Mouse (Mus musculus) CH12.LX (cell line): ENCODE results near the gene Fv1. TPM values are rescaled to one million over a fixed set of nuclear protein-coding genes. Genes with fewer than 3 reads are reported as not detected.
"Not testable (repeated sequence)": the region's sequence is repeated elsewhere in the genome, so short reads cannot be mapped to it uniquely, and the experiment has no call there.

Experiments
- DNase-seq: peaks from one replicate; pipeline ENCODE4 v3.0.0-alpha.2; 2013; ENCODE audit errors: extremely low read depth
- H3K27ac ChIP-seq: 2 replicates; pipeline ENCODE4 v1.5.1; 2012; ENCODE audit warnings: low read depth, mild to moderate bottlenecking, control low read depth, moderate library complexity; ENCODE audit not compliant: insufficient read depth
- H3K27me3 ChIP-seq: replicated peaks from 2 replicates; pipeline ENCODE3; 2012; ENCODE audit warnings: inconsistent platforms
- H3K36me3 ChIP-seq, 2 experiments: replicated peaks in 1 of 2; 2 replicates each; pipeline versions ENCODE3 to v1.6.1; 2012; ENCODE audit warnings: inconsistent platforms in 1 of 2, low read length in 1 of 2, mild to moderate bottlenecking in 1 of 2, mixed read lengths in 1 of 2, moderate library complexity in 1 of 2; ENCODE audit not compliant: control insufficient read depth in 1 of 2, insufficient read depth in 1 of 2
- H3K4me1 ChIP-seq, 2 experiments: 2 replicates each; pipeline ENCODE4 v1.6.1; 2012; ENCODE audit warnings: inconsistent platforms in 1 of 2, moderate library complexity in 1 of 2; ENCODE audit not compliant: insufficient read depth in 2 of 2, control insufficient read depth in 1 of 2
- H3K4me2 ChIP-seq: 2 replicates; pipeline ENCODE4 v1.6.1; 2012; ENCODE audit warnings: low read depth, mild to moderate bottlenecking, control low read depth; ENCODE audit not compliant: poor library complexity, insufficient read depth, severe bottlenecking
- H3K4me3 ChIP-seq, 3 experiments: fragments of 150-350 bp in 1 of 3; sonication (generic) in 1 of 3; replicated peaks in 1 of 3; 2 replicates each; pipeline versions ENCODE3 to v1.5.1; 2011 to 2012; ENCODE audit warnings: low read depth in 2 of 3, low read length in 2 of 3, mild to moderate bottlenecking in 2 of 3, moderate library complexity in 2 of 3, control low read depth in 1 of 3, improper control_type of control experiment in 1 of 3, inconsistent platforms in 1 of 3, mixed read lengths in 1 of 3; ENCODE audit not compliant: poor library complexity in 1 of 3
- H3K79me2 ChIP-seq: replicated peaks from 2 replicates; pipeline ENCODE4 v1.6.1; 2012; ENCODE audit warnings: mild to moderate bottlenecking, moderate library complexity; ENCODE audit not compliant: control insufficient read depth, poor library complexity, insufficient read depth, severe bottlenecking; ENCODE audit errors: extremely low read depth
- H3K9ac ChIP-seq: 2 replicates; pipeline ENCODE4 v1.6.1; 2012; ENCODE audit warnings: low read depth, mild to moderate bottlenecking, control low read depth, moderate library complexity; ENCODE audit not compliant: insufficient read depth
- H3K9me3 ChIP-seq: replicated peaks from 2 replicates; pipeline ENCODE3; 2012; ENCODE audit warnings: low read length, inconsistent platforms, mixed read lengths
- CHD1 ChIP-seq: IDR thresholded peaks from 2 replicates; pipeline ENCODE4 v1.6.1; 2012; ENCODE audit warnings: low read depth, low read length, improper control_type of control experiment, inconsistent platforms
- CHD2 ChIP-seq: IDR thresholded peaks from 2 replicates; pipeline ENCODE4 v1.6.1; 2011; ENCODE audit warnings: low read length, improper control_type of control experiment
- CTCF ChIP-seq, 2 experiments: IDR thresholded peaks in 1 of 2; conservative IDR thresholded peaks in 1 of 2; 2 replicates each; pipeline ENCODE4 v1.5.1; 2011 to 2012; ENCODE audit warnings: low read depth in 2 of 2, low read length in 2 of 2, improper control_type of control experiment in 1 of 2, inconsistent platforms in 1 of 2, mild to moderate bottlenecking in 1 of 2, moderate library complexity in 1 of 2
- ELF1 ChIP-seq: IDR thresholded peaks from 2 replicates; pipeline ENCODE4 v1.6.1; 2014; ENCODE audit warnings: low read depth, mild to moderate bottlenecking, inconsistent platforms, low read length, improper control_type of control experiment
- EP300 ChIP-seq: IDR thresholded peaks from 2 replicates; pipeline ENCODE4 v1.6.1; 2011; ENCODE audit warnings: low read length, improper control_type of control experiment
- ETS1 ChIP-seq: conservative IDR thresholded peaks from 2 replicates; pipeline ENCODE4 v1.6.1; 2012; ENCODE audit warnings: low read depth, mild to moderate bottlenecking, inconsistent platforms, low read length, improper control_type of control experiment, moderate library complexity
- IRF4 ChIP-seq: IDR thresholded peaks from 2 replicates; pipeline ENCODE4 v1.6.1; 2014; ENCODE audit warnings: low read depth, mild to moderate bottlenecking, inconsistent platforms, low read length, improper control_type of control experiment
- JUND ChIP-seq: conservative IDR thresholded peaks from 2 replicates; pipeline ENCODE4 v1.6.1; 2011; ENCODE audit warnings: low read depth, low read length, improper control_type of control experiment
- KAT2A ChIP-seq: IDR thresholded peaks from 2 replicates; pipeline ENCODE4 v1.6.1; 2012; ENCODE audit warnings: low read length, improper control_type of control experiment, inconsistent platforms; ENCODE audit not compliant: insufficient replicate concordance
- MAZ ChIP-seq: IDR thresholded peaks from 2 replicates; pipeline ENCODE4 v1.6.1; 2012; ENCODE audit warnings: low read depth, mild to moderate bottlenecking, inconsistent platforms, low read length, improper control_type of control experiment, moderate library complexity
- MYC ChIP-seq: IDR thresholded peaks from 2 replicates; pipeline ENCODE4 v1.6.1; 2011; ENCODE audit warnings: low read depth, mild to moderate bottlenecking, improper control_type of control experiment, low read length
- NELFE ChIP-seq: IDR thresholded peaks from 2 replicates; pipeline ENCODE4 v1.6.1; 2011; ENCODE audit warnings: low read depth, low read length, improper control_type of control experiment
- POLR2A ChIP-seq: IDR thresholded peaks from 2 replicates; pipeline ENCODE4 v1.6.1; 2011; ENCODE audit warnings: low read depth, mild to moderate bottlenecking, improper control_type of control experiment, low read length
- POLR2AphosphoS2 ChIP-seq: IDR thresholded peaks from 2 replicates; pipeline ENCODE4 v1.6.1; 2011; ENCODE audit warnings: low read depth, low read length, improper control_type of control experiment
- RCOR1 ChIP-seq: conservative IDR thresholded peaks from 2 replicates; pipeline ENCODE4 v1.6.1; 2012; ENCODE audit warnings: low read depth, mild to moderate bottlenecking, inconsistent platforms, low read length, improper control_type of control experiment
- SIN3A ChIP-seq: IDR thresholded peaks from 2 replicates; pipeline ENCODE4 v1.6.1; 2012; ENCODE audit warnings: low read length, improper control_type of control experiment, inconsistent platforms
- TCF12 ChIP-seq: IDR thresholded peaks from 2 replicates; pipeline ENCODE4 v1.6.1; 2014; ENCODE audit warnings: low read depth, mild to moderate bottlenecking, inconsistent platforms, low read length, improper control_type of control experiment
- USF1 ChIP-seq: IDR thresholded peaks from 2 replicates; pipeline ENCODE4 v1.6.1; 2014; ENCODE audit warnings: low read depth, mild to moderate bottlenecking, inconsistent platforms, low read length, improper control_type of control experiment
- ZMIZ1 ChIP-seq: IDR thresholded peaks from 2 replicates; pipeline ENCODE4 v1.6.1; 2012; ENCODE audit warnings: low read depth, mild to moderate bottlenecking, inconsistent platforms, low read length, improper control_type of control experiment
- ZNF384 ChIP-seq: IDR thresholded peaks from 2 replicates; pipeline ENCODE4 v1.6.1; 2012; ENCODE audit warnings: low read depth, low read length, improper control_type of control experiment, inconsistent platforms
- dilution Hi-C: fragments of 300-500 bp; cut with MboI; formaldehyde crosslinking; loops from 2 replicates; pipeline ENCODE4 v1.14.3; 2020; ENCODE audit warnings: low sequenced_read_pairs; ENCODE audit not compliant: extremely low pct_unique_long_range_greater_than_20kb, extremely low pct_ligation_motif_present
- in situ Hi-C: fragments of 300-500 bp; cut with MboI; formaldehyde crosslinking; loops from 3 replicates; pipeline ENCODE4 v1.14.3; 2019; ENCODE audit warnings: low sequenced_read_pairs, low pct_ligation_motif_present, low pct_unique_long_range_greater_than_20kb, mixed read lengths
- polyA plus RNA-seq: library from polyadenylated mRNA; unstranded; fragments of >175 nt; gene quantifications from 2 replicates; pipeline ENCODE4 v1.2.1, GENCODE M21; 2012; ENCODE audit warnings: low read depth; ENCODE audit not compliant: insufficient read length
- total RNA-seq, 2 experiments: library from RNA; depleted of rRNA; stranded (reverse); fragments of 300-350 nt in 1 of 2; fragments of >200 nt in 1 of 2; gene quantifications; 2 replicates each; pipeline ENCODE4 v1.2.3; 2012 to 2014

The Fv1 gene
- total and polyA plus RNA-seq, 3 experiments: 2.1 to 4.0 (median 3.0) TPM

DNA sequence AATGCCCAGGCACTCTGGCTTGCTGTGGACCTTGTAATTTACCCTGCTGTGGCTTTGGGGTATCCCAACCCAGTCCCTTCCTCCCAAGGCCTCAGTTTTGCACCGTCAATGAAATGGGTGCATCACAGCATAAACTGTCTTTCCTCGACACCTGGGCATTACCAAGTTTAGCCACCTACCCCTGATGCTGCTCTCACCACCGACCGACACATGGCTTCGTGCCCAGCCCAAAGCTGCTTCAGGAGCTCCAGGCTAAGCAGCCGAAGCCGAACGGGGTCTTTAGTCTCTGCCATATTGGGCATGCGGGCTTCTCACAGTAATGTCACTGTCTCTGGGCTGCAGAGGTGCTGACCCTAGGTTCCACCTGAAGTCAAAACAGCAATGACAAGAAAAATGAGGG lies 2.7 kb upstream of the Fv1 start:
- H3K9ac ChIP-seq: no peak overlapping the region
- DNase-seq: no peak
- no peak overlapping the region for H3K27ac ChIP-seq
- dilution Hi-C loops (no loop called here), in situ Hi-C loops (no loop called here)
- H3K4me2 ChIP-seq: no peak overlapping the region
- TF ChIP-seq ELF1 (no peak), KAT2A (no peak), MAZ (no peak), CHD2 (no peak), RCOR1 (no peak), CTCF (conservative IDR thresholded peaks at IDR 0.05 in 1 of 2, IDR thresholded peaks at IDR 0.05 in 1 of 2; ENCODE audit: low read depth in 2 of 2, low read length in 2 of 2) (no peak), POLR2AphosphoS2 (no peak), POLR2A (no peak), ZNF384 (no peak), IRF4 (no peak), USF1 (no peak), TCF12 (no peak), SIN3A (no peak), JUND (no peak), ETS1 (no peak), NELFE (no peak), MYC (no peak), CHD1 (no peak), EP300 (no peak), ZMIZ1 (no peak)
- H3K4me3 ChIP-seq: no peak overlapping the region
- H3K79me2 ChIP-seq: peaks cover 25% of the 10 kb centered on the region
- H3K36me3 ChIP-seq: peaks cover 42 to 57% of the 10 kb centered on the region in 2 experiments
- H3K9me3 ChIP-seq: no peaks in the 10 kb centered on the region
- peaks cover 0 to 28% of the 10 kb centered on the region in 2 experiments; a peak in 2 of 4 replicates for H3K4me1 ChIP-seq
- H3K27me3 ChIP-seq: no peaks in the 10 kb centered on the region

DNA sequence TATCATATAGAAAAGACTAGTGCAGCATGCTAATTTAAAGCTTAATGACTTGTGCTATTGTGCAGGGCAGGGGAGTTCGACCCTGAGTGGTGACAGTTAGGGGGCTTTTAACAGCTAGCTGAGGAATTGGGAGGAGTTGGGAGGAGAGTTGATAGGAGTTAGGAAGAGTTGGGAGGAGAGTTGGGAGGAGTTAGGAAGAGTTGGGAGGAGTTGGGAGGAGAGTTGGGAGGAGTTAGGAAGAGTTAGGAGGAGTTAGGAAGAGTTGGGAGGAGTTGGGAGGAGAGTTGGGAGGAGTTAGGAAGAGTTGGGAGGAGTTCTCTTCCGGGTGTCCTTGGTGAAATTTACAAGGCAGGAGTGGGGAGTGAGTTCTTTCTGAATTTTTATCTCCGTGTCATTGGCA lies 2.0 kb upstream of the Fv1 start:
- H3K9me3 ChIP-seq, dilution Hi-C loops, H3K27me3 ChIP-seq, H3K27ac ChIP-seq, DNase-seq, H3K9ac ChIP-seq, H3K4me2 ChIP-seq, in situ Hi-C loops, H3K4me3 ChIP-seq: not testable (repeated sequence)
- Histone ChIP-seq H3K79me2 (peaks cover 25% of the 10 kb centered on the region), H3K4me1 (peaks cover 0 to 28% of the 10 kb centered on the region in 2 experiments; a peak in 2 of 4 replicates), H3K36me3 (peaks cover 35 to 54% of the 10 kb centered on the region in 2 experiments)
